Mouse (Mus musculus): ENCODE data around the gene Dkk3.

The Dkk3 gene

GRCm38 (mm10) chr7:112074868-112075267, 84.0 kb downstream of the Dkk3 start:
- DNase-seq (ENCODE audit: low read depth, low spot score), result no peak
